Mouse (Mus musculus): ENCODE results near the gene Pawr. TPM values are rescaled to one million over a fixed set of nuclear protein-coding genes. Genes with fewer than 3 reads are reported as not detected.

Pawr gene
- total RNA-seq, 1 experiment, result 36.4 TPM

DNA sequence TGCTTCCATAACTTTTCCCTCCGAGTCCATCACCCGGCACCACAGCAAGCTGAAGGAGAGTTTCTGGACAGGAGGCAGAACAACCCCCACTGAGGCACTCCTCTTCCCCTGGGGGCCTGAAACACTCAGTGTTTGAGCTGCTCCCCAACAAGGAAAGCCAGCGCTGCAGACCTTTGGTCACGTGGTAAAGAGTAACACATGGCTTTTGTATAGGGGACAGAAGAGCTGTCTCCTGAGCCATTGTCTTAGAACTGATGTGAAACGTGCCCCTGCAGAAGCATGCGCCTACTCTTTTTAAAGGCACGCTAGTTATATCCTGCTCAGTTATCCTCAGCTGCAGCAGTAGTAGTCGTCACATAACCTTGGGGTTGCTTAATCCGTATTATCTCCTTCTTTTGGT, 32.0 kb downstream of the Pawr start:
- TF ChIP-seq CHD2 (IDR thresholded peaks at IDR 0.05; ENCODE audit: low read depth, low read length) (no peak), HCFC1 (IDR thresholded peaks at IDR 0.05; ENCODE audit: borderline replicate concordance, insufficient read depth, low read length) (no peak), MAFK (IDR thresholded peaks at IDR 0.05; ENCODE audit: insufficient read depth, low read depth, low read length) (no peak), ZNF384 (IDR thresholded peaks at IDR 0.05; ENCODE audit: low read depth, low read length) (no peak), ZC3H11A (IDR thresholded peaks at IDR 0.05; ENCODE audit: borderline replicate concordance, low read depth, low read length) (no peak)

DNA sequence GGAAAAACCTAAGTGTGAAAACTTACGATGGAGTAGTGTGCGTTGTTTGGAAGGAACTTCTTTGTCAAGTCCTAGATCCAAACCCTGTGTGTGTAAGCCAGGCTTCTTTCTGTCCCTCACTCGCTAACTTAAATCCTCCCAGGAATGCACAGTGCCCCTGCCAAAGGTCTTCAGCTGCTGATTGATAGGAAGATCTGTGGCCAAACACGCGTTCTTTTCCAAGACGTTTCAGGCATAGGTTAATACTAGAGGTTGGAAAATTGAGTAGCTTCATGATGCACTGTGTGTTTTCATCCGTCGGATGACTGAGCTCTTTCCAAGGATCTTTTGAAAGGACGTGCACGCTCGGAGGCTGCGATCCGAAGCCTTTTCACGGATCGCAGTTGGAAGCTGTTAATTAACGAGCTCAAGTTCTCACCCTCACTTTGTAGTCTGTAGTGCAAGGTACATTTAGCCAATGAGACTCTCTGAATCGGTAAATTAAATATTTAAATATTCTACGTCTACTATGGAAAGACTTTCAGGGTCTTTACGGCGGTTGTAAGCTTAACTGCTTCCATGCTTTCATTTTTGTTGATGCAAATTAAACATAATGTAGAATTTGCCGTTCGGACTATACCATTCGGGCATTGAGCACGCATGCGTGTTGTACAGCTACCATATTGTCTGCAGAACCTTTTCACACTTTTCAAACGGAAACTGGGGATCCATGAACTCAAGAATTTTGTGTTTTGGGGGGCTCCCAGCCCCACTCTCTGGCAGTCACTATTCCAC, 33.2 kb downstream of the Pawr start:
- no peak overlapping the region for H3K4me3 ChIP-seq (ENCODE audit: insufficient read depth in 1 of 2, low read depth in 1 of 2, low read length in 2 of 2, poor library complexity in 1 of 2, severe bottlenecking in 1 of 2)
- in situ Hi-C loops (cut with MboI; ENCODE audit: low sequenced_read_pairs in 2 of 2, unreplicated experiment in 2 of 2), result no loop called here
- H3K36me3 ChIP-seq (ENCODE audit: control insufficient read depth, insufficient read depth, low read length, poor library complexity, severe bottlenecking), result 0 out of 2 replicates have a peak, but pooled peaks cover 2% of the 10 kb centered on the region
- no peak overlapping the region for H3K9ac ChIP-seq (ENCODE audit: insufficient read depth, low read depth, low read length, poor library complexity, severe bottlenecking)
- no peak for TF ChIP-seq CHD2 (IDR thresholded peaks at IDR 0.05; ENCODE audit: low read depth, low read length)
- no peak for TF ChIP-seq ZNF384 (IDR thresholded peaks at IDR 0.05; ENCODE audit: low read depth, low read length)
- no peak for TF ChIP-seq HCFC1 (IDR thresholded peaks at IDR 0.05; ENCODE audit: borderline replicate concordance, insufficient read depth, low read length)
- no peak for TF ChIP-seq MAFK (IDR thresholded peaks at IDR 0.05; ENCODE audit: insufficient read depth, low read depth, low read length)
- no peak for TF ChIP-seq ZC3H11A (IDR thresholded peaks at IDR 0.05; ENCODE audit: borderline replicate concordance, low read depth, low read length)
- H3K27ac ChIP-seq (ENCODE audit: insufficient read depth, low read depth, low read length, poor library complexity, severe bottlenecking), result no peak overlapping the region
- peaks cover 6 to 17% of the 10 kb centered on the region in 2 experiments; a peak in 3 of 4 replicates for H3K4me1 ChIP-seq (ENCODE audit: control insufficient read depth in 2 of 2, insufficient read depth in 2 of 2, low read length in 2 of 2, poor library complexity in 1 of 2)
- H3K9me3 ChIP-seq (ENCODE audit: control insufficient read depth, insufficient read depth, low read depth, low read length), result no peaks in the 10 kb centered on the region
- DNase-seq (ENCODE audit: low read depth, low spot score), result no peak

More for the DNA sequence above, 32.0 kb downstream of the Pawr start:
- Histone ChIP-seq H3K27ac (ENCODE audit: insufficient read depth, low read depth, low read length, poor library complexity, severe bottlenecking) (no peak overlapping the region), H3K9me3 (ENCODE audit: control insufficient read depth, insufficient read depth, low read depth, low read length) (no peaks in the 10 kb centered on the region), H3K9ac (ENCODE audit: insufficient read depth, low read depth, low read length, poor library complexity, severe bottlenecking) (no peak overlapping the region), H3K36me3 (ENCODE audit: control insufficient read depth, insufficient read depth, low read length, poor library complexity, severe bottlenecking) (0 out of 2 replicates have a peak, but pooled peaks cover 2% of the 10 kb centered on the region), H3K4me3 (ENCODE audit: insufficient read depth in 1 of 2, low read depth in 1 of 2, low read length in 2 of 2, poor library complexity in 1 of 2, severe bottlenecking in 1 of 2) (no peak overlapping the region), H3K4me1 (ENCODE audit: control insufficient read depth in 2 of 2, insufficient read depth in 2 of 2, low read length in 2 of 2, poor library complexity in 1 of 2) (peaks cover 6 to 20% of the 10 kb centered on the region in 2 experiments; a peak in 3 of 4 replicates)
- no peak for DNase-seq (ENCODE audit: low read depth, low spot score)
- in situ Hi-C loops (cut with MboI; ENCODE audit: low sequenced_read_pairs in 2 of 2, unreplicated experiment in 2 of 2), result no loop called here

DNA sequence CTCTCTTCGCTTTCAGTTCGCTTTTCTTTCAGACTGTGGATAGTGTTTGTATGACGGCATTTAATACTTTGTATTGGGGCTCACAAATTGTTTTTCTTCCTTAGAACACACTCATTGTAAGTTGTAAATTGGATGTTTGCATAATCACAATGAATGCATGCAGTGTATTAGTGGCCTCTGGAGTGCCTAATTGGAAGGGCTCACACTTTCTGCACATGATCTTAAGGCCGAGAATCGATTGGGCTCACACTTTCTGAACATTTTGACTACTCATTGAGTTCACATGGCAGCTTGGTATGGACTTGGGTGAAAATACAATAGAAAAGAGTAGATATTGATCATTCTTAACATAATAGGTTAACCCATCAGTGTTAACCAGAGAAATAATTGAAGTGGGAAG, 34.3 kb downstream of the Pawr start:
- Histone ChIP-seq H3K36me3 (ENCODE audit: control insufficient read depth, insufficient read depth, low read length, poor library complexity, severe bottlenecking) (0 out of 2 replicates have a peak, but pooled peaks cover 2% of the 10 kb centered on the region), H3K4me3 (ENCODE audit: insufficient read depth in 1 of 2, low read depth in 1 of 2, low read length in 2 of 2, poor library complexity in 1 of 2, severe bottlenecking in 1 of 2) (no peak overlapping the region), H3K27ac (ENCODE audit: insufficient read depth, low read depth, low read length, poor library complexity, severe bottlenecking) (no peak overlapping the region), H3K4me1 (ENCODE audit: control insufficient read depth in 2 of 2, insufficient read depth in 2 of 2, low read length in 2 of 2, poor library complexity in 1 of 2) (peaks cover 4 to 17% of the 10 kb centered on the region in 2 experiments; a peak in 3 of 4 replicates), H3K9ac (ENCODE audit: insufficient read depth, low read depth, low read length, poor library complexity, severe bottlenecking) (no peak overlapping the region), H3K9me3 (ENCODE audit: control insufficient read depth, insufficient read depth, low read depth, low read length) (no peaks in the 10 kb centered on the region)
- in situ Hi-C loops (cut with MboI; ENCODE audit: low sequenced_read_pairs in 2 of 2, unreplicated experiment in 2 of 2), result no loop called here
- DNase-seq (ENCODE audit: low read depth, low spot score), result no peak
- TF ChIP-seq ZNF384 (IDR thresholded peaks at IDR 0.05; ENCODE audit: low read depth, low read length) (no peak), ZC3H11A (IDR thresholded peaks at IDR 0.05; ENCODE audit: borderline replicate concordance, low read depth, low read length) (no peak), HCFC1 (IDR thresholded peaks at IDR 0.05; ENCODE audit: borderline replicate concordance, insufficient read depth, low read length) (no peak), CHD2 (IDR thresholded peaks at IDR 0.05; ENCODE audit: low read depth, low read length) (no peak), MAFK (IDR thresholded peaks at IDR 0.05; ENCODE audit: insufficient read depth, low read depth, low read length) (no peak)

DNA sequence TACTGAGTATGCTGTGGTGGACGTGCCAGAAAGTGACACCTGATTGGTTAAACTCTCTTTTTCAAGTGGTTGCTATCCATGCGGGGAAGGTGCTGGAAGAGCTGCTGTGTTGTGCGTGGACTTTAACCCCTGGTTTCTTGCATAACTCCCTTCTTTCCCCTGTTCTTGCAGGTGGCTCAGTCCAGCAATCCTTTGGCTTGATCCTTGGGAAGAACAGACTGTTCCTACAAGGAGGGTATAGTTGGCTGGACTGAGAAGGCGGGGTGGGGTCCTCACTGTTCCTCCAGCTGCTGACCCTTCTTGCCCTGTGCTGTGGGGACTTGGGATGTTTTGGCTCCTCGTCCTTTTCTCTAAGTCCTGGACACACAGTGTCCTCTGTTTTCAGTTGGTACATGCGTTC, 36.4 kb downstream of the Pawr start:
- H3K27ac ChIP-seq (ENCODE audit: insufficient read depth, low read depth, low read length, poor library complexity, severe bottlenecking), result no peak overlapping the region
- no peak for TF ChIP-seq HCFC1 (IDR thresholded peaks at IDR 0.05; ENCODE audit: borderline replicate concordance, insufficient read depth, low read length)
- TF ChIP-seq MAFK (IDR thresholded peaks at IDR 0.05; ENCODE audit: insufficient read depth, low read depth, low read length), result no peak
- no peak for TF ChIP-seq ZNF384 (IDR thresholded peaks at IDR 0.05; ENCODE audit: low read depth, low read length)
- no peak for TF ChIP-seq CHD2 (IDR thresholded peaks at IDR 0.05; ENCODE audit: low read depth, low read length)
- no peak for TF ChIP-seq ZC3H11A (IDR thresholded peaks at IDR 0.05; ENCODE audit: borderline replicate concordance, low read depth, low read length)
- peaks cover 4% of the 10 kb centered on the region; the same call in 1 of the 2 replicates for H3K36me3 ChIP-seq (ENCODE audit: control insufficient read depth, insufficient read depth, low read length, poor library complexity, severe bottlenecking)
- no peak overlapping the region for H3K4me3 ChIP-seq (ENCODE audit: insufficient read depth in 1 of 2, low read depth in 1 of 2, low read length in 2 of 2, poor library complexity in 1 of 2, severe bottlenecking in 1 of 2)
- H3K4me1 ChIP-seq (ENCODE audit: control insufficient read depth in 2 of 2, insufficient read depth in 2 of 2, low read length in 2 of 2, poor library complexity in 1 of 2), result peaks cover 3 to 8% of the 10 kb centered on the region in 2 experiments; a peak in 3 of 4 replicates
- H3K9ac ChIP-seq (ENCODE audit: insufficient read depth, low read depth, low read length, poor library complexity, severe bottlenecking), result no peak overlapping the region
- in situ Hi-C loops (cut with MboI; ENCODE audit: low sequenced_read_pairs in 2 of 2, unreplicated experiment in 2 of 2), result no loop called here
- no peaks in the 10 kb centered on the region for H3K9me3 ChIP-seq (ENCODE audit: control insufficient read depth, insufficient read depth, low read depth, low read length)
- no peak for DNase-seq (ENCODE audit: low read depth, low spot score)
